Mouse (Mus musculus): ENCODE measurements around the gene Gm19345.

Gm19345 gene

GRCm38 (mm10) chr7:19851858-19852570 lies at the start of gene Gm19345:
TSS of gene Gm19345 (plus strand) at chr7:19852003.
- DNase-seq (ENCODE audit: low spot score), result peak; percentile 57

GRCm38 (mm10) chr7:19802995-19803394 lies 48.8 kb upstream of the Gm19345 start:
- DNase-seq (ENCODE audit: low spot score), result peak; percentile 84

DNA sequence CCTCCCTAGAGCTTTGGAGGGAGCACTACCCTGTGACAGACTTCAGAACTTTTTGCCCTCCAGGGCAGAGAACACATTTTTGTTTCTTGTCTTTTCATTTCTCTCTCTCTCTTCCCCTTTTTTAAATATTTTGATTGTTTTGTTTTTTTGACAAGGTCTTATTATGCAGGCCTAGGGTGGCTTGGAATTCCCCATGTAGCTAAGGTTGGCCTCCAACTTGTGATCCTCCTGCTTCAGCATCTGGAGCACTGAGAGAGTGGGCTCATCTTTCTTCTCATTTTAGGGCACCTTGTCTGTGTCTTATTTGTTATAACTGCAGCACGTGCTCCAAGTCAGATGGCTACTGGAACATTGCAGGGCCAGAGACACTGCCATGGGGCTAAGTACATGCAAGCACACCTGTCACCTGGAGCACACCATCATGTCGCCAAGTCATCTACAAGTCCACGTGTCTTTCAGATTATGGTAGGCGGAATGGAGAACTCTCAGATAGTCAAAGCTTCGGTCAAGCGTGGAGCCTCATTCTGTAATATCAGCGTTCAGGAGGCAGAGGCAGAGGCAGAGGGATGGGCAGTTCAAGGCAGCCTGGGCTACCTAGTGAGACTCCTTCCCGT lies 45.3 kb upstream of the Gm19345 start:
- DNase-seq (ENCODE audit: low spot score), result no peak

- peak; percentile 21 for DNase-seq (ENCODE audit: low spot score)
These were observed 42.4 kb upstream of the Gm19345 start for GRCm38 (mm10) chr7:19809369-19809768.

- DNase-seq (ENCODE audit: low spot score), result peak; percentile 62
These were observed 40.7 kb upstream of the Gm19345 start for GRCm38 (mm10) chr7:19811114-19811513.

DNA sequence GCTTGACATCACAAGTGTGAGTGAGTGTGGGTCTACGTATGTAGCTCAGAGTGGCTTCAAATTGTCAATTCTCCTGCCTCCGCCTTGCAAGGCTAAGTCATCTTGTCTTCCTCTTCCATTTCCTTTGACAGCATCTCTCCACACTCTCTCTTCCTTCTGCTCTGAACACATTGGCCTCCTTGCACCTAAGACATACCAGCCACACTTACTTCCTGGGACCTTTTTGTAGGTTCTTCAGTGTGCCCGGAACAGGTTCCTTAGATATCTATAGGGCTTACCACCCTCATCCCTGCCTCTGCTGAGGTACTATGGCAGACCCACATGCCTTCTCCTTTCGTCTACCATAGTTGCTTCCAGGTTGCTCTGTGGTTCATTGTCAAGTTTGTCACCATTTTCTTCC lies 38.6 kb upstream of the Gm19345 start:
- no peak for DNase-seq (ENCODE audit: low spot score)

DNA sequence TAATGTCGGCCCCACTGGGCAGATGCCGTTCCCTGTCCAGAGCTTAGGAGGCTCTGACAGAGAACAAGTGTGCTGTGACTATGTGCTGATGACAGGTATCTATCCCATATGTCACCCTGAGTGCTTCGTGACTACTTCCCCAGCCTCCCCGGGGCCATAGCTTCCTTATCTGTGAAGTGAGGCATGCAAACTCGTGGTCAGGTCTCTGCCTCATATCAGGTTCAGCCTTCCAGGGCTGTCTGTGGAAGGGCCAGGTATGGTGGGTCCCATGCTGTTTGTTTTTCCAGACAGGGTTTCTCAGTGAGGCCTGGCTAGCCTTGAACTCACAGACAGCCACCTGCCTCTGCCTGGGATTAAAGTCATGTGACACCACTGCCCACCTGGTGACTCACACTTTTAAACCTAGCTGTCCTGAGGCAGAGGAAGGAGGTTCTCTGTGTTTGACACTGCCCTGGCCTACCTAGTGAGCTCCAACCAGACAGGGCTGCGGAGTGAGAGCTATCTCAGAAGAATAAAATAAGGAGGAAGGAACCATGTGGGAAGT lies 38.2 kb upstream of the Gm19345 start:
- no peak for DNase-seq (ENCODE audit: low spot score)

DNA sequence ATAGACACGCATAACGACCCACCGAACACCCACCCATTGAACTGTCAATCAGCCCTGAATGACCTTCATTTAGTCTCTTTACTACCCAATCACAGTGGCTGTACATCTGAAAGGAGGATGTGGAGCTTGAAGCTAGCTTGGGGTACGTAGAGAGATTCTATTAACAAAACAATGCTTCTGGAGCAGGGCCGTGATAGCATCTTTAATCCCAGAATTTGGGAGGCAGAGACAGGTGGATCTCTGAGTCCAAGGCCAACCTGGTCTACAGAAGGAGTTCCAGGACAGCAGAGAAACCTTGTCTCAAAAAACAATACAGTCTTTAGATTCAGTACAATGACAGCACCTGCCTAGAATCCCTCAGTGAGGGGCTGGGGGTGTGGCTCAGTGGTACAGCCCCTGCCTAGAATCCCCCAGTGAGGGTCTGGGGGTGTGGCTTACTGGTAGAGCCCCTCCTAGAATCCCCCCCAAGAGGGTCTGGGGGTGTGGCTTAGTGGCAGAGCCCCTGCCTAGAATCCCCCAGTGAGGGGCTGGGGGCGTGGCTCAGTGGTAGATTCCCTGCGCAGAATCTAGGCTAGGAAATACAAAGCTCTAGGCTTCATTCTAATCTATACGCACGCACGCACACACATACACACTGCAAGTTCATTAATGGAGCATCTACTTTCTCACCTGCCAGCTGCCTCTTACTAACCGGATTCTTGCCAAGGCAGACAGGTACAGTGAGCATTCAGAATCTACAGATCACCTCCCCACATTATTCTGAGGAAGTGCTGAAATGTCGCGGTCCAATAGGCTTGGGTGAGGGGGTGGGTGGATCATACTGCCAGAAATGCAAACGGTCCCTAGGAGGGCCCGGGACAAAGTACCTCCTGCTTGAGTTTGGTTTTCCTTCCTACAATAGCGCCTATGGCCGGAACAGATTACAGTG lies 36.2 kb upstream of the Gm19345 start:
- DNase-seq (ENCODE audit: low spot score), result no peak

DNA sequence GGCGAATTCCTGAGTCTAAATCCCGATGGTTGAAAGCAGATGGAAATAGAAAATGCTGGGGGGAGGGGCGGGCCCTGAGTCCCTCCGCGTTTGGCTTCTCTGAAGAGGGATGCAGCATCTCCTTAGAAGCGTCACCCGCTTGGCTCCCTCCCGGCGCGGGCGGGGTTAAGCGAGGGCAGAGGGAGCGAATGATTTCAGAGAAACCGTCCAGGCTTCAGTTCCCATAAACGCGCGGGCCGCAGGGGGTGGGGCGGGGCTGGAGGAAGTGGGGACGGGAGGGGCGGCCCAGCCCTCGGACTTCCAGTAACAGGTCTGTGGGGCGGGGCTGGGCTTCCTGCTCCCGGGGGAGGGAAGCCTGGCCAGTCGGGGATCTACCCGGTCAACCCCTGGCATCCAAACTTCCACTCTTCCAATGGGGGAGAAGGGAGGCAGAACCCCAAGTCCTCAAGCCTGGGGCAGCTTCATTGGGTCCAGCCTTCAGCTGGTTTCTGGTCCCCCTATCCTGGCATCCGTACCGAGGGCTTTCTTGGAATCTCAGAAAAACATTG lies 35.5 kb upstream of the Gm19345 start:
- DNase-seq (ENCODE audit: low spot score), result peak; percentile 68

DNA sequence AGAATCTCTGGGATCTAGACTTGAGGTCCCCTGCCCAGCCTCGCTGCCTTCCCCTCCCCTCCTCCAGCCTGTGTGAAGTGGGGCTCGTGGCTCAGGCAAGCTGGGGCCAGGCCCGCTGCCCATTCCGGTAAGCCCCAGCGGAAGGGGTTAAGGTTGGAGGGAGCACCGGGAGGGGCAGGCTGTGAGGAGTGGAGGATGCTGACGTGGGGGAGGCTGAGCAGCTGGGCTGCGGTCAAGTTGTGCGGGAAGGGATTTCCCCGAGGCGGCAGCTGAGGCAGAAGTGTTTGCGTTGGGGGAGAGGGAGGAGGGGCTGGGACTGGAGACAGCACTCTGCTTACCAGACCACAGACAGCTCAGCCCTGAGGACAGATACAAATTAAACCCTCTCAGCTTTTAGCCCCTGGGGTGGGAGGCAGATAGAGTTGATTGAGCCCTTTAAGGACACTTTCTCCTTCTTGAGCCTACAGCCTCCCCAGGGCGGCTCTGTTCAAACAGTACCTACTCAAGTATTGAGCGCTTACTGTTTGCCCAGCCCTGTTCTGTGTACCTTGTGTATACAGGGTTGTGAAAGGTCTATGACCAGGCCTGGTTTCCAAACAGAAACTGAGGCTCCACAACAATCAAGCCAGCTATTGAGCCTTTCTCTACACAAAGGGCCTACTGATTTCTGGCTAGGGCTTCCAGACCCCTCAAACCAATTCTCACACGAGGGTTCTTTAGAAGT lies 34.3 kb upstream of the Gm19345 start:
- DNase-seq (ENCODE audit: low spot score), result peak; percentile 71

DNA sequence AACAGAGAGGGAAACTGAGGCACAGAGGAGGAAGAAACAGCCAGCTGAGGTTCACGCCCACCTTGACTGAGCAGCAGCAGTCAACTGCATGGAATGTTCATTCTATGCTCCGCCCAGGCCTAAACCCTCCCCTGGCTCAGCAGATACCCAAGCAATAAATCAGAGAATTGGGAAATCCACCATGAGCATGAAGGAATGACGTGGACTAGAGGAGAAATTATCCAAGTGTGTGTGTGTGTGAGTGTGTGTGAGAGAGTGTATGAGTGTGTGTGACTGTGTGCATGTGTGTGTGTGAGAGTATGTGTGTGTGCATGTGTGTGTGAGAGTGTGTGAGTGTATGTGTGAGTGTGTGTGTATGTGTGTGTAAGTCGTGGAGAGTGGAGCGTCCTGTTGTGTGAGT lies 33.4 kb upstream of the Gm19345 start:
- DNase-seq (ENCODE audit: low spot score), result no peak

GRCm38 (mm10) chr7:19818875-19819274 lies 32.9 kb upstream of the Gm19345 start:
- DNase-seq (ENCODE audit: low spot score), result no peak

DNA sequence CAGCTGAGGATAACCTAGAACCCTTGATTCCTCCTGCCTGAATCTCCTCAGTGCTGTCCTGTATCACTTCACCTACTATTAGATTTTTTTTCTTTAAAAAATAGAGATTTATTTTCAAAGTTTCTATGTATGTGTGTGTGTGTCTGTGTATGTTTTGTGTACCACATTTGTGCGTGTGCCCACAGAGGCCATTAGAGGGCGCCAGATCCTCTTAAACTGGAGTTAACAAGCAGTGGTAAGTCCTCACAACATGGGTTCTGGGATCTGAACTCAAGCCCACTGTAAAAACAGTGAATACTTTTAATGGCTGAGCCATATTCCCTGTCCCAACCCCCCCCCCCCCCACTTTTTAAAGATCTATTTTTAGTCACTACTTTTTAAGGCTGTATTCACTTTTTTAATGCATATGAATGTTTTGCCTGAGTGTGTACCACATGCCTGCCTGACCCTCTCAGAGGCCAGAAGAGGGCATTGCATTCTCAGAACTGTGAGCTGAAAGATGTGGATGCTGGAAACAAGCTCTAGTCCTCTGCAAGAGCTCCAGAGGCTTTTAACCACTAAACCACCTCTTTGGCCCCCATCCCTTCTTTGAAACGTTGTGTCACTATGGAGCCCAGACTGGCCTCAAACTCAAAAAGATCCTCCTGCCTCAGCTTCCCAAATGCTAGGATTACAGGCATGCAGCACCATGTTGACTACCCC lies 31.3 kb upstream of the Gm19345 start:
- no peak for DNase-seq (ENCODE audit: low spot score)

GRCm38 (mm10) chr7:19821633-19822032 lies 30.2 kb upstream of the Gm19345 start:
- no peak for DNase-seq (ENCODE audit: low spot score)

GRCm38 (mm10) chr7:19822193-19822592 lies 29.6 kb upstream of the Gm19345 start:
- no peak for DNase-seq (ENCODE audit: low spot score)

- no peak for DNase-seq (ENCODE audit: low spot score)
These were observed 29.2 kb upstream of the Gm19345 start, which contains the start of gene Bcl3 for GRCm38 (mm10) chr7:19822604-19823058. TSS of gene Bcl3 (minus strand) at chr7:19822770.

GRCm38 (mm10) chr7:19823256-19824181 lies 28.3 kb upstream of the Gm19345 start:
- no peak for DNase-seq (ENCODE audit: low spot score)

DNA sequence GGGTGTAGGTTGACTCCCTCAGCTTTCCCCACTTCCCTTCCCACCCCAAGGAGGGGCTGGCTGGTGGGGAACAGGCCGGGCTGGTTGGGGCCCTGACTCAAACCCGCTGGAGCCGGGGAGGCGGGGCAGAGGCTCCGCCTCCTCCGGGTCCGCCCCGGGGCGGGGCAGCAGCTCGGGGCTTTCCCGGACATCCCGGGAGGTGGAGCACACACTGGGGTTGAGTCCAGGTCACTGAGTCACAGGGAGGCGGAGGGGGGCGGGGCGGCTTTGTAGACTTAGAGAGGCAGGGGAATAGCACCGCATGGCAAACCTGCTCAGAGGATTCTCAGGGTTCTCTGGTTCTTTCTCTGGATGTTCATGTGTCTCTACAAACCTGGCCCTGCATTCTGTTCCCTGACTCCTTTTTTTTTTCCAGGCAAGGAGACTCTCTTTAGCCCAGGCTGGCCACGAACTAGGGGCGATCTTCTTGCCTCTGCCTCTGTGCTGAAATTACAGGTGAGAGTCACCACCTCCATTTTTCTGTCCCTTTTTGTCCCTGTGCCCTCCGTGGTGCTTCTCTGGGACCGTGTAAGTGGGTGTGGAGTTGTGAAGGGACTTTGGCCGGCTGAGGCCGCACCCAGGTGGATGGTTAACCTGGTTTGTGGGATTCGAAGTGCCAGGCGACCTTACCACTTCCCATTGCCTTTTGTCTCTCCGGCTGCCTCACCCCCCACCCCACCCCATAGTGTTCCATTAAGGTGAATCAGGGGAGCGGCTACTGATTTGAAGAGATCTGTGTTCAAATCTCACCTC lies 27.4 kb upstream of the Gm19345 start:
- peak; percentile 72 for DNase-seq (ENCODE audit: low spot score)

GRCm38 (mm10) chr7:19826756-19827155 lies 25.0 kb upstream of the Gm19345 start:
- DNase-seq (ENCODE audit: low spot score), result no peak

All from retina, embryonic 14.5 days (tissue).